Mouse (Mus musculus) 3134 (cell line): ENCODE measurements around the gene Ncoa5.

Experiments used
- DNase-seq: peaks from one replicate; pipeline ENCODE4 v3.0.0-alpha.2; 2011; ENCODE audit warnings: low spot score; ENCODE audit not compliant: insufficient read length; ENCODE audit errors: extremely low read depth

Ncoa5 gene

GRCm38 (mm10) chr2:164962183-164962580 is 72.5 kb downstream of the Ncoa5 start:
- no peak for DNase-seq

DNA sequence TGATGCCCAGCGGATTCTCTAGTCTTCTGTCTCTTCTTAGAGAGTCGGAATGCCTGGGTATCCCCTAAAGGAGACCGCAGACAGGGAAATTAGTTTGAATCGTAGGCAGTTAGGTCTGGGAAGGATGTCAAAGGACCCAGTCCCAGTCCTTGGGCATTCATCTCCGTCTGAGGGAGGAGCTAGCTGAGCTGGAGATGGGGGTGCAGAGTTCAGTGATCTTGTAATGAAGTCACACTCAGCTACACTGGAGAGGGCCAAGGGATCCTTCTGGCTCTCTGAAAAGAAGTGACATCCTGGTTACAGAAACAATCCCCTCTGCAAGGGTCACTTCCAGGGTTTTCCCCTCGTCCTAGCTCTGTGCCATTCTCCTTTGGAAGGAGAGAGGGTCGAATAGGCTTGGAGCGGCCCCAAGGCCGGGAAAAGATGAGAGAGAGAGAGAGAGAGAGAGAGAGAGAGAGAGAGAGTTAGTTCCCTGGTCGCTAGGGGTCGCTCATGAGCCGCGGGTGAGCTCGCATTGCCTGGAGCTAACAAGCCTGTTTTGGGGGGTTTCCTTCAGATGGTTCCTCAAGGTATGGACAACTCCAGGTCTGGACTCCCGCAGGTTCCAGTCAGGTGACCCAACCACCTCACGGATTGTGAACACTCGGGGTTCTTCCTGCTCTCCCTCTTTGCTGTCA is 73.0 kb downstream of the Ncoa5 start:
- DNase-seq: no peak

DNA sequence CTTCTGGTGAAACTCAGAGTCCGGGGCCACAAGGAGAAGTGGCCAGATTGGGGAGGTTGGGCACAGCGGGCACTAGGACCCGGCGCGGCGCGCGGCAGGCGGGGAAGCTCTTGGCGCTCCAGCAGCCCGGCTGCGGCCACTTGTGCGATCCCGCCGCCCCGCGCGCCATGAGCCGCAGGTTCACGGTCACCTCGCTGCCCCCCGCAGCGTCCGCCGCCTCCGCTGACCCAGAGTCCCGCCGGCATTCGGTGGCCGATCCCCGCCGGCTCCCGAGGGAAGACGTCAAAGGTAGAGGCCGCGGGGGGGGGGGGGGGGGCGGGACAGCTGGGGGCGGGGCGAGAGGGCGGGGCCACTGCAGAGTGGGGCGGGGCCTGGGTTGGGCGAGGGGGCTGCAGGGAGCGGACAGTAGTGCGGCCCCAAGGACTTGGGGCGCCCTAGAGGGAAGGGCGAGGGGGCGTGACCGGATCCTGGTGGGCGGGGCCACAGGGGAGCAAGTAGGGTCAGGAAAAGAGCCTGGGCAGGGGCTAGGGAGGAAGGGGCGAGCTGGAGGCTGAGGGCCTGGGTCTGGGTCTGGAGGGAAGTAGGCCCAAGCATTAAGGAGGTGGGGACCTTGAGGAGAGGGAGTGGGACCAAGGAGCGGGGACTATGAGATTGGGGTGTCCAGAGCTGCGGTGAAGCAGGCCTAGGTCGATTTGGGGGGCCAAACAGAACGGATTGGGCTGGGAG is 73.8 kb downstream of the Ncoa5 start, which contains the start of gene Slc12a5:
Gene Slc12a5, plus strand, starts transcription at position 87 of the 726 bp plus-strand sequence.
- no peak for DNase-seq

- DNase-seq: no peak
Measured at GRCm38 (mm10) chr2:164957548-164958315, 76.9 kb downstream of the Ncoa5 start.

GRCm38 (mm10) chr2:164956195-164956594 is 78.5 kb downstream of the Ncoa5 start:
- DNase-seq: no peak

GRCm38 (mm10) chr2:164955725-164956124 is 78.9 kb downstream of the Ncoa5 start:
- no peak for DNase-seq

GRCm38 (mm10) chr2:164953224-164953623 is 81.4 kb downstream of the Ncoa5 start:
- peak; percentile 74 for DNase-seq

- DNase-seq: no peak
Measured at GRCm38 (mm10) chr2:164952448-164952847, 82.2 kb downstream of the Ncoa5 start.

DNA sequence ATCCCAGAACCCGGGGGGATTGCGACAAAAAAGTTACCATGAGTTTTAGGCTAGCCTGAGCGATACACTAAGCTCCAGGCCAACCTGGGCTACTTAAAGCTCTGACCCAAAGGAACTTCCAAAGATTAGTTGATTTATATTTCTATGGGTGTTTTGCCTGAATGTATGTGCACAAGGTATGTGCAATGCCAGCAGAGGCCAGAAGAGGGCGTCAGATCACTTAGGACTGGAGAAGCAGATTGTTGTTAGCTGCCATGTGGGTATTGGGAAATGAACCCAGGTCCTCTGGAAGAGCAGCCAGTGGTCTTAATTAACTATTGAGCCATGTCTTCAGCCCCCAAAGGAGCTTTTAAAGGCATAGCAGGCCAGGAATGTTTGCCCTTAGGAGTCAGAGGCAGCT is 82.9 kb downstream of the Ncoa5 start:
- DNase-seq: no peak

DNA sequence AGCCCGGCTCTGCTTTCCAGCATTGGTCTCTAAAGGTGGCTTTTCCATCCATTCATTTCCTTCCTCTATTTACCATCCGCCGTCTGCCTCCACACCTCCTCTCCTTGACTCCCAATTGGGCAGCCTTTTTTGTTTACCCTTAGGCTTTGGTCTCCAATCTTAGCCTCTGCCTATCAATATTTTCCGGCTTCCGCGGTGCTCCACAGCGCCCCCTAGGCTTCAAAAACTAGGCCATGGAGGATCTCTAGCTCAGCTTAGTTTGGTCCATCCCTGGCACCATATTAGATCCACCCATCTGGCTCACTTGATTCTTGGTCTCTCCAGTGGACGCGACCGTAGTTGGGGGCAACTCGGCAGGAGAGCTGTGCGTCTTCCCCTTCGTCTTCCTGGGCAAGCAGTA is 84.2 kb downstream of the Ncoa5 start:
- no peak for DNase-seq
